Mouse (Mus musculus): ENCODE data around the gene Gm17019. TPM values are rescaled to one million over a fixed set of nuclear protein-coding genes. Genes with fewer than 3 reads are reported as not detected.
A peak's percentile ranks its signal among the peaks of the same experiment; 100 is the strongest.
"Not testable (repeated sequence)": the region's sequence is repeated elsewhere in the genome, so short reads cannot be mapped to it uniquely, and the experiment has no call there.

The Gm17019 gene
- total RNA-seq (2014; rRNA removed) (not detected in 2 replicates), polyA plus RNA-seq (2015; fragmentation: Nextera tagmentation; extraction: Ambion mirVana) (not detected in 2 replicates)

GRCm38 (mm10) chr5:15032898-15033297, at the start of gene Gm17019:
TSS of gene Gm17019 (minus strand) at chr5:15032998.
- not testable (repeated sequence) for H3K27me3 ChIP-seq (ENCODE audit: insufficient read depth, low read length); H3K4me2 ChIP-seq (ENCODE audit: low read depth); DNase-seq; H3K27ac ChIP-seq (ENCODE audit: low read depth, low read length); H3K9ac ChIP-seq; ATAC-seq; H3K36me3 ChIP-seq (ENCODE audit: insufficient read depth); H3K9me3 ChIP-seq (ENCODE audit: low read length); H3K4me3 ChIP-seq (ENCODE audit: low read depth, low read length); H3K4me1 ChIP-seq (ENCODE audit: insufficient read depth)
- 35% methylated on average over 1 of the region's 1 CpGs for WGBS

- not testable (repeated sequence) for H3K9ac ChIP-seq; H3K4me1 ChIP-seq (ENCODE audit: insufficient read depth); ATAC-seq; H3K27me3 ChIP-seq (ENCODE audit: insufficient read depth, low read length); H3K4me2 ChIP-seq (ENCODE audit: low read depth); H3K36me3 ChIP-seq (ENCODE audit: insufficient read depth); H3K4me3 ChIP-seq (ENCODE audit: low read depth, low read length); DNase-seq; H3K27ac ChIP-seq (ENCODE audit: low read depth, low read length)
- WGBS: 88% methylated on average over 1 of the region's 1 CpGs
- H3K9me3 ChIP-seq (ENCODE audit: low read length): peaks cover 11% of the 10 kb centered on the region
Measured at GRCm38 (mm10) chr5:15062385-15062715, 29.6 kb upstream of the Gm17019 start.

- 86% methylated on average over 4 of the region's 4 CpGs for WGBS
- H3K4me1 ChIP-seq (ENCODE audit: insufficient read depth); DNase-seq; H3K4me3 ChIP-seq (ENCODE audit: low read depth, low read length); H3K4me2 ChIP-seq (ENCODE audit: low read depth); H3K27ac ChIP-seq (ENCODE audit: low read depth, low read length); H3K36me3 ChIP-seq (ENCODE audit: insufficient read depth); H3K9ac ChIP-seq; H3K27me3 ChIP-seq (ENCODE audit: insufficient read depth, low read length): not testable (repeated sequence)
- ATAC-seq: peak; percentile 51
- H3K9me3 ChIP-seq (ENCODE audit: low read length): peaks cover 11% of the 10 kb centered on the region
Measured at GRCm38 (mm10) chr5:15061638-15062384, 29.0 kb upstream of the Gm17019 start.

- H3K9me3 ChIP-seq (ENCODE audit: low read length): peaks cover 15% of the 10 kb centered on the region
- not testable (repeated sequence) for ATAC-seq; H3K4me1 ChIP-seq (ENCODE audit: insufficient read depth); H3K36me3 ChIP-seq (ENCODE audit: insufficient read depth); DNase-seq; H3K4me2 ChIP-seq (ENCODE audit: low read depth); H3K27me3 ChIP-seq (ENCODE audit: insufficient read depth, low read length); H3K9ac ChIP-seq; H3K27ac ChIP-seq (ENCODE audit: low read depth, low read length); H3K4me3 ChIP-seq (ENCODE audit: low read depth, low read length)
- WGBS: 75% methylated on average over 10 of the region's 10 CpGs
Measured at GRCm38 (mm10) chr5:15054151-15055025, 21.6 kb upstream of the Gm17019 start.

GRCm38 (mm10) chr5:15053606-15053962, 20.8 kb upstream of the Gm17019 start:
- H3K9ac ChIP-seq; H3K4me3 ChIP-seq (ENCODE audit: low read depth, low read length); H3K36me3 ChIP-seq (ENCODE audit: insufficient read depth); H3K27me3 ChIP-seq (ENCODE audit: insufficient read depth, low read length); H3K27ac ChIP-seq (ENCODE audit: low read depth, low read length); H3K4me2 ChIP-seq (ENCODE audit: low read depth); DNase-seq; ATAC-seq; H3K4me1 ChIP-seq (ENCODE audit: insufficient read depth): not testable (repeated sequence)
- WGBS: 86% methylated on average over 7 of the region's 8 CpGs
- peaks cover 15% of the 10 kb centered on the region for H3K9me3 ChIP-seq (ENCODE audit: low read length)

DNA sequence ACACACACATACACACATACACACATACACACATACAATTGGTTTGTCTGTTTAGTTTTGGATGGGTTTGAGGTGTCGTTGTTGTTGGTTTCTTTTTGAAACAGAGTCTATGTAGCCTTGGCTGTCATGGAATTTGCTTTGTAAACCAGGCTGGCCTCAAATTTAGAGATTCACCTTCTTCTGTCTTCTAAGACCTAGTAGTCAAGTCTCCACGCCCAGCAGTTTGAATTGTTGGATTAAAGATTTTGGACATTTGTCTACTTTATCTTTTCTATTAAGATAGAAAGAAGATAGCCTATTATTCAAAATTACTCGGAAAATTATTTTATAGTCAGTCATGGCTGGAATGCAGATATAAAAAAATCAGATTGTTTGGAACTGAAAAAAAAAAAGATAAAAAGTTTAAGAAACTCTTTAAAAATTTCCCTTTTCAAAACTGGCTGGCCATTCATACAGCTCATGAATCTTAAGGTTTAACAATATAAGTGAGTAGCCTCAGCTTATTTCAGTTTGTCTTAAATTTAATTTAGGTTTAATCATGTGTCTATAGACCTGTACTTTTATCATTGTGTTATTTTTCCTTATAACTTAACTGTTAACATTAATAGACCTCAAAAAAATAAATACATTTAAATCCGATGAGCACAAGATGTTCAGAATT, 20.3 kb upstream of the Gm17019 start:
- not testable (repeated sequence) for H3K36me3 ChIP-seq (ENCODE audit: insufficient read depth); H3K4me2 ChIP-seq (ENCODE audit: low read depth); H3K27me3 ChIP-seq (ENCODE audit: insufficient read depth, low read length); H3K4me3 ChIP-seq (ENCODE audit: low read depth, low read length); H3K9ac ChIP-seq; H3K4me1 ChIP-seq (ENCODE audit: insufficient read depth); ATAC-seq; H3K27ac ChIP-seq (ENCODE audit: low read depth, low read length); DNase-seq
- WGBS: 82% methylated on average over 4 of the region's 4 CpGs
- H3K9me3 ChIP-seq (ENCODE audit: low read length): peaks cover 15% of the 10 kb centered on the region

- ATAC-seq: not testable (repeated sequence)
- WGBS: 82% methylated on average over 2 of the region's 2 CpGs
Measured at GRCm38 (mm10) chr5:15050807-15051206, 18.0 kb upstream of the Gm17019 start.

DNA sequence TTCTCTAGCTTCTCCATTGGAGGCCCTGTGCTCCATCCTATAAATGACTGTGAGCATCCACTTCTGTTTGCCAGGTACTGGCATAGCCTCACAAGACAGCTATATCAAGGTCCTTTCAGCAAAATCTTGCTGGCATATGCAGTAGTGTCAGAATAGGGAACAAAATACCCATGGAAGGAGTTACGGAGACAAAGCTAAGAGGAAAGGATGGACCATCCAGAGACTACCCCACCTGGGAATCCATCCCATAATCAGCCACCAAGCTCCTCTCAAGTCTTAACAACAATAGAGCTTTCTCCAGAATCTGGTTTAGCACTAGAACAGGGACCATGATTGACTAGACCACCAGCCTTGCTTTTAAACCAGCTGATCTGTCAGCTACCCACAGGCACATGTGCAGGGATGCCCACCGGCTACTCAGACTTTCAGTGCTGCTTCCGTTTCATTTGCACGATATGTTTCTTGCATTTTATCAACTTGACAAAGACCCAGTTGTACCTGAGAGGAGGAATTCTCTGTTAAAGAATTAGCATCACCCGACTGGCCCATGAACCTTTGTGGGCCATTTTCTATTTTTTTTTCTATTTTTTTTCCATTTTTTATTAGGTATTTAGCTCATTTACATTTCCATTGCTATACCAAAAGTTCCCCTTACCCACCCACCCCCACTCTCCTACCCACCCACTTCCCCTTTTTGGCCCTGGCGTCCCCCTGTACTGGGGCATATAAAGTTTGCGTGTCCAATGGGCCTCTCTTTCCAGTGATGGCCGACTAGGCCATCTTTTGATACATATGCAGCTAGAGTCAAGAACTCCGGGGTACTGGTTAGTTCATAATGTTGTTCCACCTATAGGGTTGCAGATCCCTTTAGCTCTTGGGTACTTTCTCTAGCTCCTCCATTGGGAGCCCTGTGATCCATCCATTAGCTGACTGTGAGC, 12.3 kb upstream of the Gm17019 start:
- H3K27ac ChIP-seq (ENCODE audit: low read depth, low read length); DNase-seq; ATAC-seq; H3K4me2 ChIP-seq (ENCODE audit: low read depth); H3K9me3 ChIP-seq (ENCODE audit: low read length); H3K9ac ChIP-seq; H3K4me1 ChIP-seq (ENCODE audit: insufficient read depth); H3K36me3 ChIP-seq (ENCODE audit: insufficient read depth); H3K27me3 ChIP-seq (ENCODE audit: insufficient read depth, low read length); H3K4me3 ChIP-seq (ENCODE audit: low read depth, low read length): not testable (repeated sequence)
- WGBS: 87% methylated on average over 6 of the region's 9 CpGs

More at GRCm38 (mm10) chr5:15050807-15051206, 18.0 kb upstream of the Gm17019 start:
- not testable (repeated sequence) for H3K4me1 ChIP-seq (ENCODE audit: insufficient read depth); H3K9ac ChIP-seq; H3K36me3 ChIP-seq (ENCODE audit: insufficient read depth); DNase-seq; H3K27me3 ChIP-seq (ENCODE audit: insufficient read depth, low read length); H3K4me3 ChIP-seq (ENCODE audit: low read depth, low read length); H3K4me2 ChIP-seq (ENCODE audit: low read depth); H3K27ac ChIP-seq (ENCODE audit: low read depth, low read length)
- H3K9me3 ChIP-seq (ENCODE audit: low read length): peaks cover 15% of the 10 kb centered on the region

GRCm38 (mm10) chr5:15040784-15041183, 8.0 kb upstream of the Gm17019 start:
- 68% methylated on average over 3 of the region's 4 CpGs for WGBS

More at GRCm38 (mm10) chr5:15040784-15041183, 8.0 kb upstream of the Gm17019 start:
- not testable (repeated sequence) for H3K4me2 ChIP-seq (ENCODE audit: low read depth); ATAC-seq; H3K4me1 ChIP-seq (ENCODE audit: insufficient read depth); H3K27ac ChIP-seq (ENCODE audit: low read depth, low read length); DNase-seq; H3K4me3 ChIP-seq (ENCODE audit: low read depth, low read length); H3K36me3 ChIP-seq (ENCODE audit: insufficient read depth); H3K9ac ChIP-seq; H3K27me3 ChIP-seq (ENCODE audit: insufficient read depth, low read length)
- peaks cover 13% of the 10 kb centered on the region for H3K9me3 ChIP-seq (ENCODE audit: low read length)

Measured in forebrain, postnatal 0 days (tissue).